Mouse (Mus musculus) C2C12 (cell line): ENCODE measurements around the gene Ccdc71. TPM values are rescaled to one million over a fixed set of nuclear protein-coding genes. Genes with fewer than 3 reads are reported as not detected.

Source experiments
- H3K27me3 ChIP-seq: one replicate; pipeline ENCODE4 v1.6.1; 2011; ENCODE audit not compliant: control insufficient read depth, insufficient read depth, insufficient read length
- H3K36me3 ChIP-seq: one replicate; pipeline ENCODE4 v1.6.1; 2011; ENCODE audit not compliant: control insufficient read depth, insufficient read depth
- H3K4me3 ChIP-seq: one replicate; pipeline ENCODE4 v1.5.1; 2011; ENCODE audit warnings: mild to moderate bottlenecking, control low read depth; ENCODE audit not compliant: poor library complexity, insufficient read depth, severe bottlenecking
- H3K79me2 ChIP-seq: one replicate; pipeline ENCODE4 v1.6.1; 2011; ENCODE audit not compliant: control insufficient read depth, insufficient read depth
- H3K79me3 ChIP-seq: one replicate; pipeline ENCODE4 v1.6.1; 2011; ENCODE audit warnings: low read depth, control low read depth
- H3ac ChIP-seq: one replicate; pipeline ENCODE3; 2011; ENCODE audit warnings: low read depth; ENCODE audit not compliant: control insufficient read depth, insufficient read length
- CEBPB ChIP-seq: IDR thresholded peaks from one replicate; pipeline ENCODE4 v1.6.1; 2011; ENCODE audit warnings: low read depth, mild to moderate bottlenecking, control low read depth, moderate library complexity
- CTCF ChIP-seq: IDR thresholded peaks from one replicate; pipeline ENCODE4 v1.5.1; 2011; ENCODE audit not compliant: control insufficient read depth, insufficient read depth, insufficient read length
- FOSL1 ChIP-seq: IDR thresholded peaks from one replicate; pipeline ENCODE4 v1.8.0; 2011; ENCODE audit warnings: mild to moderate bottlenecking, low read length; ENCODE audit not compliant: poor library complexity, insufficient read depth, severe bottlenecking
- MAX ChIP-seq: IDR thresholded peaks from one replicate; pipeline ENCODE4 v1.6.1; 2011; ENCODE audit warnings: mild to moderate bottlenecking, control low read depth
- MYOD1 ChIP-seq: IDR thresholded peaks from one replicate; pipeline ENCODE4 v1.6.1; 2011; ENCODE audit warnings: low read depth; ENCODE audit not compliant: control insufficient read depth, insufficient read length
- MYOG ChIP-seq: IDR thresholded peaks from one replicate; pipeline ENCODE4 v1.6.1; 2011; ENCODE audit not compliant: control insufficient read depth, insufficient read length; ENCODE audit errors: extremely low read depth
- USF1 ChIP-seq: IDR thresholded peaks from one replicate; pipeline ENCODE4 v1.6.1; 2011; ENCODE audit warnings: low read depth, mild to moderate bottlenecking, control low read depth, moderate library complexity
- polyA plus RNA-seq: library from polyadenylated mRNA; unstranded; fragments of >200 nt; fragmentation: generic; extraction: Trizol; gene quantifications from one replicate; pipeline ENCODE4 v1.2.1, GENCODE M21; 2012; ENCODE audit warnings: missing spikeins

The Ccdc71 gene
- polyA plus RNA-seq, 1 experiment = 35.2 TPM

GRCm38 (mm10) chr9:108449860-108450259 is 10.5 kb upstream of the Ccdc71 start:
- no peak overlapping the region for H3ac ChIP-seq
- peaks cover 11% of the 10 kb centered on the region for H3K27me3 ChIP-seq
- H3K79me2 ChIP-seq = no peaks in the 10 kb centered on the region
- no peaks in the 10 kb centered on the region for H3K36me3 ChIP-seq
- no peak overlapping the region for H3K4me3 ChIP-seq
- no peak for TF ChIP-seq MYOD1
- no peak for TF ChIP-seq CTCF
- TF ChIP-seq FOSL1 = no peak
- no peak for TF ChIP-seq MYOG
- no peak for TF ChIP-seq MAX
- no peak for TF ChIP-seq CEBPB
- no peak for TF ChIP-seq USF1
- H3K79me3 ChIP-seq = no peaks in the 10 kb centered on the region

- Histone ChIP-seq H3K4me3 (no peak overlapping the region), H3ac (no peak overlapping the region), H3K36me3 (no peaks in the 10 kb centered on the region), H3K79me3 (no peaks in the 10 kb centered on the region), H3K79me2 (no peaks in the 10 kb centered on the region), H3K27me3 (peaks cover 4% of the 10 kb centered on the region)
- TF ChIP-seq USF1 (no peak), CEBPB (no peak), MAX (no peak)
Measured at GRCm38 (mm10) chr9:108450292-108451169, 9.8 kb upstream of the Ccdc71 start.

GRCm38 (mm10) chr9:108451170-108451493 is 9.2 kb upstream of the Ccdc71 start:
- TF ChIP-seq MAX (no peak), CEBPB (no peak), FOSL1 (no peak), MYOD1 (no peak), CTCF (no peak), MYOG (no peak), USF1 (no peak)
- Histone ChIP-seq H3ac (no peak overlapping the region), H3K27me3 (no peaks in the 10 kb centered on the region), H3K36me3 (no peaks in the 10 kb centered on the region), H3K79me2 (no peaks in the 10 kb centered on the region), H3K4me3 (no peak overlapping the region), H3K79me3 (no peaks in the 10 kb centered on the region)

- Histone ChIP-seq H3K79me2 (no peaks in the 10 kb centered on the region), H3K4me3 (no peak overlapping the region), H3K27me3 (no peaks in the 10 kb centered on the region), H3K36me3 (no peaks in the 10 kb centered on the region), H3ac (no peak overlapping the region), H3K79me3 (no peaks in the 10 kb centered on the region)
- TF ChIP-seq MYOD1 (no peak), CEBPB (no peak), MAX (no peak), FOSL1 (no peak), CTCF (no peak), MYOG (no peak), USF1 (no peak)
Measured at GRCm38 (mm10) chr9:108451519-108452160, 8.7 kb upstream of the Ccdc71 start.

- H3ac ChIP-seq = peak overlapping the region; percentile 14
- H3K79me3 ChIP-seq = no peaks in the 10 kb centered on the region
- no peaks in the 10 kb centered on the region for H3K27me3 ChIP-seq
- no peak overlapping the region for H3K4me3 ChIP-seq
- no peaks in the 10 kb centered on the region for H3K36me3 ChIP-seq
- TF ChIP-seq CTCF (peak; percentile 71), FOSL1 (no peak), MYOD1 (no peak), MAX (no peak)
- no peaks in the 10 kb centered on the region for H3K79me2 ChIP-seq
Measured at GRCm38 (mm10) chr9:108452291-108452906, 7.9 kb upstream of the Ccdc71 start.

- Histone ChIP-seq H3K4me3 (no peak overlapping the region), H3K27me3 (no peaks in the 10 kb centered on the region), H3K79me2 (no peaks in the 10 kb centered on the region), H3K36me3 (no peaks in the 10 kb centered on the region), H3ac (no peak overlapping the region), H3K79me3 (no peaks in the 10 kb centered on the region)
- TF ChIP-seq MYOD1 (no peak), CEBPB (no peak), FOSL1 (no peak), MAX (no peak), USF1 (no peak), CTCF (no peak), MYOG (no peak)
Measured at GRCm38 (mm10) chr9:108452911-108453310, 7.4 kb upstream of the Ccdc71 start.
